ENCODE assay signal across 8 mouse cellular contexts in the genomic region with DNA sequence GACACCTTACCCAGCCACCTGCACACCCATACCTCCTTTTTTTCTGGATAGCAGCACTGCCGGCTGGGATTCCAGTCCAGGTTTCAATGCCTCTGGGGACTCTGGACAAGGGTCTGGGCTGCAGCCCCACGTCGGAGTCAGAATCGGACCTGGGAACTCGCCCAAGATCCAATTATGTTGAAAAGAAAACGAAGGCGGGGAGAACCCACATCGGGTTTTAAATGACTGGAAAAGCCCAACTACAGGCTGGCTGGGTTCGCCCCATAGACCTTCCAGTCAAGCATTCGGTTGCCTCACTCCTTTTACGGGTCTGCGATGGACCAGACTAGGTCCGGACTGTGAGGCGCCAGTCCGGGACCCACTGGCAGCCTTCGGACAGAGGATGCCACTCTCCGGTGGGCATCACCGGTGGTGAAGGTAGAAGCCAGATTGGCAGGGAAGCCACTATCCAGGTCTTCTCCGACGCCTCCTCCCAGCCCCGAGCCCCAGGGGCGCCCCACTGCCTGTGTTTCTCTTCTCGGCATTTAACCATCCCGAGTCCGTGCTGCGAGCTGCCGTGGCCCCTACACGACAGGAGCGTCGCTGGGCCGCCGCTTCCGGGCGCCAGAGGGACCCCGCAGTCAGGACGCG. TPM values are rescaled to one million over a fixed set of nuclear protein-coding genes. Genes with fewer than 3 reads are reported as not detected.
A peak's percentile ranks its signal among the peaks of the same experiment; 100 is the strongest.
DNase-seq lines count a peak whose midpoint lies in the region; ATAC-seq and TF ChIP-seq lines count a peak whose summit lies in the region.

No protein-coding gene starts in this region.

- H3K36me3 ChIP-seq in thymus, adult 2 months (ENCODE audit: control insufficient read depth, insufficient read depth, low read length): no peaks in the 10 kb centered on the region
- H3K36me3 ChIP-seq in hindbrain, embryonic 14.5 days (replicated peaks; ENCODE audit: control insufficient read depth, insufficient read depth): no peaks in the 10 kb centered on the region
- H3K36me3 ChIP-seq in midbrain, postnatal 0 days (ENCODE audit: insufficient read depth, low read length): no peaks in the 10 kb centered on the region

- no peak for TF ChIP-seq POLR2A in thymus, adult 2 months (IDR thresholded peaks at IDR 0.05; ENCODE audit: control insufficient read depth, extremely low read depth, insufficient read depth, low read length, poor library complexity)

- no peaks in the 10 kb centered on the region for H3K9me3 ChIP-seq in hindbrain, embryonic 14.5 days (ENCODE audit: control insufficient read depth, low read length)
- H3K9me3 ChIP-seq in midbrain, postnatal 0 days (ENCODE audit: low read length): no peaks in the 10 kb centered on the region

- peak; percentile 40 for DNase-seq in embryo, embryonic 10.5 days (ENCODE audit: low spot score)
- no peak for DNase-seq in embryo, embryonic 10 days (ENCODE audit: low spot score)
- DNase-seq in thymus, adult 2 months: peak; percentile 5
- no peak for DNase-seq in thymus, postnatal 10 days (ENCODE audit: low spot score in 2 of 2)
- DNase-seq in hindbrain, embryonic 14.5 days (ENCODE audit: low spot score): peak; percentile 54
- DNase-seq in midbrain, postnatal 0 days (ENCODE audit: low spot score): no peak
- no peak for DNase-seq in ovary, postnatal 14 days (ENCODE audit: low spot score)
- no peak for DNase-seq in left cerebral cortex, postnatal 14 days (ENCODE audit: low spot score in 2 of 2)

- peaks cover 44% of the 10 kb centered on the region for H3K27me3 ChIP-seq in thymus, adult 2 months (ENCODE audit: control insufficient read depth, insufficient read depth, low read length)
- peaks cover 14% of the 10 kb centered on the region; the same call in 1 of the 2 replicates for H3K27me3 ChIP-seq in hindbrain, embryonic 14.5 days (ENCODE audit: control insufficient read depth, insufficient read depth, low read length)
- peaks cover 5% of the 10 kb centered on the region; the same call in 1 of the 2 replicates for H3K27me3 ChIP-seq in midbrain, postnatal 0 days (ENCODE audit: insufficient read depth, low read length)

- 0 out of 2 replicates have a peak, but pooled peaks have one; percentile 15 for ATAC-seq in hindbrain, embryonic 14.5 days (ENCODE audit: low FRiP score)
- ATAC-seq in midbrain, postnatal 0 days (ENCODE audit: low FRiP score): no peak

- no peak for TF ChIP-seq CTCF in thymus, adult 2 months (IDR thresholded peaks at IDR 0.05; ENCODE audit: borderline replicate concordance, control insufficient read depth, extremely low read depth, insufficient read depth, low read length, poor library complexity)
- peak; percentile 52 for TF ChIP-seq CTCF in midbrain, postnatal 0 days (IDR thresholded peaks at IDR 0.05)

- peak overlapping the region; percentile 74 for H3K9ac ChIP-seq in hindbrain, embryonic 14.5 days
- peak overlapping the region; percentile 74 for H3K9ac ChIP-seq in midbrain, postnatal 0 days (replicated peaks; ENCODE audit: low read length, poor library complexity, severe bottlenecking)

- intact Hi-C loops in left cerebral cortex, postnatal 14 days (cut with DNase I): loop anchor here (5.0 kb wide), 1 partner anchor 53 kb away; a partner anchor contains a TSS

- H3K27ac ChIP-seq in thymus, adult 2 months (ENCODE audit: control insufficient read depth, insufficient read depth, low read length): no peak overlapping the region
- H3K27ac ChIP-seq in hindbrain, embryonic 14.5 days: peak overlapping the region; percentile 52; the same call in 1 of the 2 replicates
- no peak overlapping the region for H3K27ac ChIP-seq in midbrain, postnatal 0 days (ENCODE audit: low read depth, low read length)

- H3K4me1 ChIP-seq in thymus, adult 2 months (replicated peaks; ENCODE audit: control insufficient read depth, insufficient read depth, low read length): peaks cover 17% of the 10 kb centered on the region
- H3K4me1 ChIP-seq in hindbrain, embryonic 14.5 days (replicated peaks; ENCODE audit: control insufficient read depth, insufficient read depth, low read length): peaks cover 40% of the 10 kb centered on the region
- peaks cover 10% of the 10 kb centered on the region; the same call in 1 of the 2 replicates for H3K4me1 ChIP-seq in midbrain, postnatal 0 days (ENCODE audit: insufficient read depth, low read length)

- peak overlapping the region; percentile 88 for H3K4me2 ChIP-seq in hindbrain, embryonic 14.5 days (replicated peaks)
- peak overlapping the region; percentile 97 for H3K4me2 ChIP-seq in midbrain, postnatal 0 days (ENCODE audit: low read depth, low read length, poor library complexity, severe bottlenecking)

- WGBS in thymus, adult 2 months: 4% methylated on average over 37 of the region's 37 CpGs
- under 1% methylated on average over 36 of the region's 37 CpGs for WGBS in hindbrain, embryonic 14.5 days
- WGBS in midbrain, postnatal 0 days: under 1% methylated on average over 37 of the region's 37 CpGs

- no peak overlapping the region for H3K4me3 ChIP-seq in thymus, adult 2 months (ENCODE audit: control insufficient read depth, insufficient read depth, low read length)
- peak overlapping the region; percentile 57 for H3K4me3 ChIP-seq in hindbrain, embryonic 14.5 days (replicated peaks; ENCODE audit: low read length)
- H3K4me3 ChIP-seq in midbrain, postnatal 0 days (ENCODE audit: low read depth, low read length): peak overlapping the region; percentile 75

RNA-seq across cellular contexts. Expression of a gene that starts 1.3 kb away (rescaled TPM):
- polyA plus RNA-seq in thymus, adult 2 months (2012; rRNA removed): 0.85 and 0.89 TPM in 2 replicates
- polyA plus RNA-seq in hindbrain, embryonic 14.5 days (2014; fragmentation: Nextera tagmentation; extraction: Ambion mirVana): 17.4 and 20.5 TPM in 2 replicates
- total RNA-seq in midbrain, postnatal 0 days (2014; rRNA removed): 16.3 and 22.4 TPM in 2 replicates
- 7.5 and 7.6 TPM in 2 replicates for polyA plus RNA-seq in midbrain, postnatal 0 days (2015; fragmentation: Nextera tagmentation; extraction: Ambion mirVana)
- total RNA-seq in left cerebral cortex, postnatal 14 days (2021): 100 to 1,000 TPM; 112 to 122 TPM

RNA-seq across cellular contexts. Expression of a gene that starts 53.8 kb away (rescaled TPM):
- polyA plus RNA-seq in thymus, adult 2 months (2012; rRNA removed): 58.7 and 61.4 TPM in 2 replicates
- polyA plus RNA-seq in hindbrain, embryonic 14.5 days (2014; fragmentation: Nextera tagmentation; extraction: Ambion mirVana): 12.3 and 13.2 TPM in 2 replicates
- 64.8 and 65.0 TPM in 2 replicates for total RNA-seq in midbrain, postnatal 0 days (2014; rRNA removed)
- polyA plus RNA-seq in midbrain, postnatal 0 days (2015; fragmentation: Nextera tagmentation; extraction: Ambion mirVana): 8.5 TPM in 2 replicates
- 10 to 100 TPM; 52.8 to 56.2 TPM for total RNA-seq in left cerebral cortex, postnatal 14 days (2021)

RNA-seq across cellular contexts. Expression of a gene that starts 57.7 kb away (rescaled TPM):
- polyA plus RNA-seq in thymus, adult 2 months (2012; rRNA removed): 30.7 and 31.1 TPM in 2 replicates
- polyA plus RNA-seq in hindbrain, embryonic 14.5 days (2014; fragmentation: Nextera tagmentation; extraction: Ambion mirVana): 11.4 and 15.9 TPM in 2 replicates
- 36.7 and 42.0 TPM in 2 replicates for total RNA-seq in midbrain, postnatal 0 days (2014; rRNA removed)
- polyA plus RNA-seq in midbrain, postnatal 0 days (2015; fragmentation: Nextera tagmentation; extraction: Ambion mirVana): 13.2 and 13.3 TPM in 2 replicates
- 10 to 100 TPM; 23.9 to 27.1 TPM for total RNA-seq in left cerebral cortex, postnatal 14 days (2021)

Comparison
In these comparisons a context has a peak if more than half of its experiments do, and no peak if none do; other contexts are left out.
1. DNase-seq: peak in embryo, embryonic 10.5 days (single experiment), thymus, adult 2 months (single experiment) and hindbrain, embryonic 14.5 days (single experiment); none in embryo, embryonic 10 days (single experiment), thymus, postnatal 10 days (0 of 2), midbrain, postnatal 0 days (single experiment), ovary, postnatal 14 days (single experiment) and left cerebral cortex, postnatal 14 days (0 of 2).